Mouse (Mus musculus): ENCODE data around the gene Elp5.

DNA sequence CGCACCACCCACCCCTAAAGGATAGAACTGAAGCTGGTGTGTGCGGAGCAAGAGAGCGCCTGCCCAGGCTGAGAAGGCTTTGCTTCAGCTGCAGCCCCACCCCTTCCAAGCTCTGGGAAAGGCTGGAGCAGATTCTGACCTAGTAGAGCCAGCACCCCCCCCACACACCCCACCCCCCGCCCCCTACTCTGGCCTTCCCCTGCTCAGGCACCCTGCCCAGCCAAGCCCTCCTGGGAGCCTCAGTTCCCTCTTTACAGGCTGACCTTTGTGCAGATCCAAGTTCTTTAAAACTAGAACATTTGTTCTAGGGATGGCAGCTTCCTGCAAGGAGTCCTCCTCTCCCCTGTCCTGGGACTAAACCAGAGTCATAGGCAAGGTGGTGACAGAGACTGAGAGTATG, 44.9 kb downstream of the Elp5 start:
- TF ChIP-seq CTCF (IDR thresholded peaks at IDR 0.05; ENCODE audit: low read depth, low read length) (no peak), EP300 (IDR thresholded peaks at IDR 0.05; ENCODE audit: insufficient read depth, low read depth, low read length) (no peak), POLR2A (IDR thresholded peaks at IDR 0.05; ENCODE audit: insufficient read depth, low read length) (no peak)

Measured in ES-Bruce4 (cell line).